Mouse (Mus musculus): Measurements from ENCODE around the gene Chad. TPM values are rescaled to one million over a fixed set of nuclear protein-coding genes. Genes with fewer than 3 reads are reported as not detected.

Gene Chad
- polyA plus RNA-seq, 1 experiment from 2014 or later: 1.9 TPM

GRCm38 (mm10) chr11:94538733-94539292 is 26.0 kb upstream of the Chad start:
- peaks cover 3% of the 10 kb centered on the region; the same call in 1 of the 2 replicates for H3K36me3 ChIP-seq (ENCODE audit: control insufficient read depth, insufficient read depth)
- WGBS: 54% methylated on average over 8 of the region's 8 CpGs
- H3K4me2 ChIP-seq (replicated peaks; ENCODE audit: low read depth): no peak overlapping the region
- no peaks in the 10 kb centered on the region for H3K4me1 ChIP-seq (replicated peaks; ENCODE audit: control insufficient read depth, insufficient read depth, low read length)
- H3K27ac ChIP-seq (ENCODE audit: low read depth, low read length): no peak overlapping the region
- H3K9ac ChIP-seq (ENCODE audit: low read depth, low read length): no peak overlapping the region
- H3K27me3 ChIP-seq (replicated peaks; ENCODE audit: control insufficient read depth, insufficient read depth, low read length): no peaks in the 10 kb centered on the region
- ATAC-seq: 0 out of 2 replicates have a peak, but pooled peaks have one; percentile 34
- no peak overlapping the region for H3K4me3 ChIP-seq (ENCODE audit: low read depth, low read length)
- H3K9me3 ChIP-seq (ENCODE audit: control insufficient read depth): no peaks in the 10 kb centered on the region
- TF ChIP-seq CTCF (IDR thresholded peaks at IDR 0.05; ENCODE audit: low read depth): no peak

- 85% methylated on average over 7 of the region's 7 CpGs for WGBS
- Histone ChIP-seq H3K36me3 (ENCODE audit: control insufficient read depth, insufficient read depth) (peaks cover 3% of the 10 kb centered on the region; the same call in 1 of the 2 replicates), H3K27me3 (replicated peaks; ENCODE audit: control insufficient read depth, insufficient read depth, low read length) (no peaks in the 10 kb centered on the region)
Observed at GRCm38 (mm10) chr11:94539761-94540160, 25.1 kb upstream of the Chad start.

GRCm38 (mm10) chr11:94542400-94542799 is 22.4 kb upstream of the Chad start:
- H3K9ac ChIP-seq (ENCODE audit: low read depth, low read length): no peak overlapping the region
- H3K4me3 ChIP-seq (ENCODE audit: low read depth, low read length): no peak overlapping the region
- H3K9me3 ChIP-seq (ENCODE audit: control insufficient read depth): no peaks in the 10 kb centered on the region
- no peaks in the 10 kb centered on the region for H3K4me1 ChIP-seq (replicated peaks; ENCODE audit: control insufficient read depth, insufficient read depth, low read length)
- H3K36me3 ChIP-seq (ENCODE audit: control insufficient read depth, insufficient read depth): peaks cover 3% of the 10 kb centered on the region; the same call in 1 of the 2 replicates
- 79% methylated on average over 4 of the region's 4 CpGs for WGBS
- H3K4me2 ChIP-seq (replicated peaks; ENCODE audit: low read depth): no peak overlapping the region
- H3K27ac ChIP-seq (ENCODE audit: low read depth, low read length): no peak overlapping the region
- TF ChIP-seq CTCF (IDR thresholded peaks at IDR 0.05; ENCODE audit: low read depth): no peak
- no peaks in the 10 kb centered on the region for H3K27me3 ChIP-seq (replicated peaks; ENCODE audit: control insufficient read depth, insufficient read depth, low read length)
- ATAC-seq: no peak

More at GRCm38 (mm10) chr11:94539761-94540160, 25.1 kb upstream of the Chad start:
- no peak overlapping the region for H3K4me3 ChIP-seq (ENCODE audit: low read depth, low read length)
- no peak for ATAC-seq
- H3K9ac ChIP-seq (ENCODE audit: low read depth, low read length): no peak overlapping the region
- no peak overlapping the region for H3K4me2 ChIP-seq (replicated peaks; ENCODE audit: low read depth)
- H3K9me3 ChIP-seq (ENCODE audit: control insufficient read depth): no peaks in the 10 kb centered on the region
- no peaks in the 10 kb centered on the region for H3K4me1 ChIP-seq (replicated peaks; ENCODE audit: control insufficient read depth, insufficient read depth, low read length)
- TF ChIP-seq CTCF (IDR thresholded peaks at IDR 0.05; ENCODE audit: low read depth): no peak
- H3K27ac ChIP-seq (ENCODE audit: low read depth, low read length): no peak overlapping the region

GRCm38 (mm10) chr11:94543344-94543743 is 21.5 kb upstream of the Chad start:
- no peaks in the 10 kb centered on the region for H3K27me3 ChIP-seq (replicated peaks; ENCODE audit: control insufficient read depth, insufficient read depth, low read length)
- H3K27ac ChIP-seq (ENCODE audit: low read depth, low read length): no peak overlapping the region
- no peak overlapping the region for H3K4me3 ChIP-seq (ENCODE audit: low read depth, low read length)
- no peak for ATAC-seq
- TF ChIP-seq CTCF (IDR thresholded peaks at IDR 0.05; ENCODE audit: low read depth): no peak
- H3K4me1 ChIP-seq (replicated peaks; ENCODE audit: control insufficient read depth, insufficient read depth, low read length): no peaks in the 10 kb centered on the region
- H3K4me2 ChIP-seq (replicated peaks; ENCODE audit: low read depth): no peak overlapping the region
- no peak overlapping the region for H3K9ac ChIP-seq (ENCODE audit: low read depth, low read length)
- 86% methylated on average over 12 of the region's 12 CpGs for WGBS
- peaks cover 3% of the 10 kb centered on the region; the same call in 1 of the 2 replicates for H3K36me3 ChIP-seq (ENCODE audit: control insufficient read depth, insufficient read depth)
- H3K9me3 ChIP-seq (ENCODE audit: control insufficient read depth): no peaks in the 10 kb centered on the region

GRCm38 (mm10) chr11:94543932-94544331 is 20.9 kb upstream of the Chad start:
- WGBS: 29% methylated on average over 9 of the region's 9 CpGs
- no peaks in the 10 kb centered on the region for H3K27me3 ChIP-seq (replicated peaks; ENCODE audit: control insufficient read depth, insufficient read depth, low read length)
- ATAC-seq: peak; percentile 12; the same call in 1 of the 2 replicates
- no peaks in the 10 kb centered on the region for H3K4me1 ChIP-seq (replicated peaks; ENCODE audit: control insufficient read depth, insufficient read depth, low read length)
- no peak overlapping the region for H3K4me3 ChIP-seq (ENCODE audit: low read depth, low read length)
- H3K9ac ChIP-seq (ENCODE audit: low read depth, low read length): no peak overlapping the region
- peak; percentile 94 for TF ChIP-seq CTCF (IDR thresholded peaks at IDR 0.05; ENCODE audit: low read depth)
- H3K36me3 ChIP-seq (ENCODE audit: control insufficient read depth, insufficient read depth): peaks cover 3% of the 10 kb centered on the region; the same call in 1 of the 2 replicates
- H3K27ac ChIP-seq (ENCODE audit: low read depth, low read length): no peak overlapping the region
- no peaks in the 10 kb centered on the region for H3K9me3 ChIP-seq (ENCODE audit: control insufficient read depth)
- H3K4me2 ChIP-seq (replicated peaks; ENCODE audit: low read depth): peak overlapping the region; percentile 45

GRCm38 (mm10) chr11:94544422-94544821 is 20.4 kb upstream of the Chad start:
- no peak overlapping the region for H3K27ac ChIP-seq (ENCODE audit: low read depth, low read length)
- H3K4me3 ChIP-seq (ENCODE audit: low read depth, low read length): no peak overlapping the region
- no peak for TF ChIP-seq CTCF (IDR thresholded peaks at IDR 0.05; ENCODE audit: low read depth)
- no peaks in the 10 kb centered on the region for H3K4me1 ChIP-seq (replicated peaks; ENCODE audit: control insufficient read depth, insufficient read depth, low read length)
- peak overlapping the region; percentile 45 for H3K4me2 ChIP-seq (replicated peaks; ENCODE audit: low read depth)
- H3K27me3 ChIP-seq (replicated peaks; ENCODE audit: control insufficient read depth, insufficient read depth, low read length): no peaks in the 10 kb centered on the region
- 62% methylated on average over 18 of the region's 18 CpGs for WGBS
- no peak overlapping the region for H3K9ac ChIP-seq (ENCODE audit: low read depth, low read length)
- H3K9me3 ChIP-seq (ENCODE audit: control insufficient read depth): no peaks in the 10 kb centered on the region
- H3K36me3 ChIP-seq (ENCODE audit: control insufficient read depth, insufficient read depth): peaks cover 3% of the 10 kb centered on the region; the same call in 1 of the 2 replicates
- ATAC-seq: no peak
